Mouse (Mus musculus) liver, embryonic 15.5 days (tissue): ENCODE data around the gene Glycam1. TPM values are rescaled to one million over a fixed set of nuclear protein-coding genes. Genes with fewer than 3 reads are reported as not detected.

Experiments used
- ATAC-seq: fragments of 200-750 bp; cut with Nextera tagmentation; 2 replicates; pipeline ENCODE4 v1.8.0; 2017; ENCODE audit warnings: moderate number of reproducible peaks, mild to moderate bottlenecking, moderate library complexity; ENCODE audit not compliant: insufficient read depth
- H3K27ac ChIP-seq: fragments of 300-500 bp; sonication (generic); replicated peaks from 2 replicates; pipeline ENCODE4 v1.5.1; 2015; ENCODE audit warnings: mild to moderate bottlenecking, inconsistent platforms
- H3K27me3 ChIP-seq: fragments of 300-500 bp; sonication (generic); 2 replicates; pipeline ENCODE4 v1.6.1; 2015; ENCODE audit warnings: mild to moderate bottlenecking, inconsistent platforms
- H3K36me3 ChIP-seq: fragments of 300-500 bp; sonication (generic); replicated peaks from 2 replicates; pipeline ENCODE4 v1.6.1; 2015; ENCODE audit warnings: moderate library complexity, mild to moderate bottlenecking, inconsistent platforms
- H3K4me1 ChIP-seq: fragments of 300-500 bp; sonication (generic); replicated peaks from 2 replicates; pipeline ENCODE4 v1.6.1; 2015; ENCODE audit warnings: inconsistent platforms
- H3K4me2 ChIP-seq: fragments of 300-500 bp; sonication (generic); 2 replicates; pipeline ENCODE4 v1.6.1; 2015; ENCODE audit warnings: moderate library complexity, mild to moderate bottlenecking, inconsistent platforms
- H3K4me3 ChIP-seq: fragments of 300-500 bp; sonication (generic); replicated peaks from 2 replicates; pipeline ENCODE4 v1.5.1; 2015; ENCODE audit warnings: mild to moderate bottlenecking, inconsistent platforms
- H3K9ac ChIP-seq: fragments of 300-500 bp; sonication (generic); 2 replicates; pipeline ENCODE4 v1.6.1; 2015; ENCODE audit warnings: moderate library complexity, mild to moderate bottlenecking, inconsistent platforms
- H3K9me3 ChIP-seq: fragments of 300-500 bp; sonication (generic); replicated peaks from 2 replicates; pipeline ENCODE4 v1.6.1; 2016; ENCODE audit warnings: inconsistent platforms
- WGBS: fragments of 180-500 bp; shearing (Covaris S2); methylation state at CpG from one replicate; pipeline ENCODE4 v1.1.7; 2015; ENCODE audit warnings: mixed read lengths; ENCODE audit not compliant: insufficient replicate concordance; 5-methylcytosine and 5-hydroxymethylcytosine counted together
- polyA plus RNA-seq: library from polyadenylated mRNA; unstranded; fragments of >200 nt; fragmentation: Nextera tagmentation; extraction: Ambion mirVana; gene quantifications from 2 replicates; pipeline ENCODE4 v1.2.1, GENCODE M21; 2015

The Glycam1 gene
- polyA plus RNA-seq, 1 experiment from 2014 or later: not detected

- no peak for ATAC-seq
- H3K27me3 ChIP-seq: no peaks in the 10 kb centered on the region; the same call in 1 of the 2 replicates
- 0 out of 2 replicates have a peak, but pooled peaks cover 4% of the 10 kb centered on the region for H3K4me1 ChIP-seq
- H3K9ac ChIP-seq: no peak overlapping the region
- WGBS: 37% methylated on average over 5 of the region's 5 CpGs
- H3K36me3 ChIP-seq: no peaks in the 10 kb centered on the region
- H3K4me3 ChIP-seq: no peak overlapping the region
- no peaks in the 10 kb centered on the region for H3K9me3 ChIP-seq
- H3K27ac ChIP-seq: no peak overlapping the region
- H3K4me2 ChIP-seq: no peak overlapping the region
Observed at GRCm38 (mm10) chr15:103518600-103519385, 46.1 kb downstream of the Glycam1 start.

GRCm38 (mm10) chr15:103514914-103515313 is 50.0 kb downstream of the Glycam1 start:
- Histone ChIP-seq H3K9me3 (no peaks in the 10 kb centered on the region), H3K4me1 (0 out of 2 replicates have a peak, but pooled peaks cover 4% of the 10 kb centered on the region), H3K36me3 (no peaks in the 10 kb centered on the region), H3K9ac (no peak overlapping the region), H3K4me3 (no peak overlapping the region), H3K27ac (no peak overlapping the region), H3K4me2 (no peak overlapping the region), H3K27me3 (peaks cover 10% of the 10 kb centered on the region)
- WGBS: 35% methylated on average over 3 of the region's 3 CpGs
- no peak for ATAC-seq

- WGBS: 5% methylated on average over 10 of the region's 10 CpGs
- H3K4me1 ChIP-seq: 0 out of 2 replicates have a peak, but pooled peaks cover 4% of the 10 kb centered on the region
- H3K9me3 ChIP-seq: no peaks in the 10 kb centered on the region
- no peaks in the 10 kb centered on the region for H3K36me3 ChIP-seq
- no peak for ATAC-seq
- H3K9ac ChIP-seq: no peak overlapping the region
- H3K4me3 ChIP-seq: no peak overlapping the region
- H3K4me2 ChIP-seq: peak overlapping the region; percentile 44
- H3K27ac ChIP-seq: no peak overlapping the region
- peaks cover 10% of the 10 kb centered on the region for H3K27me3 ChIP-seq
Observed at GRCm38 (mm10) chr15:103514119-103514518, 50.8 kb downstream of the Glycam1 start.

GRCm38 (mm10) chr15:103513621-103514031 is 51.3 kb downstream of the Glycam1 start:
- peaks cover 10% of the 10 kb centered on the region for H3K27me3 ChIP-seq
- H3K27ac ChIP-seq: no peak overlapping the region
- no peak overlapping the region for H3K9ac ChIP-seq
- WGBS: 17% methylated on average over 7 of the region's 7 CpGs
- peak overlapping the region; percentile 44; the same call in 1 of the 2 replicates for H3K4me2 ChIP-seq
- no peak overlapping the region for H3K4me3 ChIP-seq
- H3K9me3 ChIP-seq: no peaks in the 10 kb centered on the region
- ATAC-seq: no peak
- no peaks in the 10 kb centered on the region for H3K36me3 ChIP-seq
- H3K4me1 ChIP-seq: 0 out of 2 replicates have a peak, but pooled peaks cover 4% of the 10 kb centered on the region

Other genes with a start within 250 kb of the Glycam1 start
- gene Zfp385a, start 225.0 kb downstream of the Glycam1 start, polyA plus RNA-seq: 6.0 and 6.6 TPM in 2 replicates
- gene Itga5, start 198.3 kb downstream of the Glycam1 start, polyA plus RNA-seq: 15.9 and 19.1 TPM in 2 replicates
- gene Gtsf1, start 134.6 kb downstream of the Glycam1 start, polyA plus RNA-seq: not detected in 2 replicates
- not detected in 2 replicates for gene Gtsf2, start 116.6 kb downstream of the Glycam1 start, polyA plus RNA-seq
- gene Nckap1l, start 111.3 kb downstream of the Glycam1 start, polyA plus RNA-seq: 7.0 and 7.2 TPM in 2 replicates
- 0.25 and 0.29 TPM in 2 replicates for gene Pde1b, start 62.0 kb downstream of the Glycam1 start, polyA plus RNA-seq
- gene Ppp1r1a, start 27.1 kb downstream of the Glycam1 start, polyA plus RNA-seq: 0.30 and 0.66 TPM in 2 replicates
- not detected in 2 replicates for gene Mucl1, start 190.4 kb upstream of the Glycam1 start, polyA plus RNA-seq